Mouse (Mus musculus): Measurements from ENCODE around the gene Myog. TPM values are rescaled to one million over a fixed set of nuclear protein-coding genes. Genes with fewer than 3 reads are reported as not detected.
A peak's percentile ranks its signal among the peaks of the same experiment; 100 is the strongest.

The Myog gene
- total RNA-seq, 2 experiments from 2014 or later = not detected

DNA sequence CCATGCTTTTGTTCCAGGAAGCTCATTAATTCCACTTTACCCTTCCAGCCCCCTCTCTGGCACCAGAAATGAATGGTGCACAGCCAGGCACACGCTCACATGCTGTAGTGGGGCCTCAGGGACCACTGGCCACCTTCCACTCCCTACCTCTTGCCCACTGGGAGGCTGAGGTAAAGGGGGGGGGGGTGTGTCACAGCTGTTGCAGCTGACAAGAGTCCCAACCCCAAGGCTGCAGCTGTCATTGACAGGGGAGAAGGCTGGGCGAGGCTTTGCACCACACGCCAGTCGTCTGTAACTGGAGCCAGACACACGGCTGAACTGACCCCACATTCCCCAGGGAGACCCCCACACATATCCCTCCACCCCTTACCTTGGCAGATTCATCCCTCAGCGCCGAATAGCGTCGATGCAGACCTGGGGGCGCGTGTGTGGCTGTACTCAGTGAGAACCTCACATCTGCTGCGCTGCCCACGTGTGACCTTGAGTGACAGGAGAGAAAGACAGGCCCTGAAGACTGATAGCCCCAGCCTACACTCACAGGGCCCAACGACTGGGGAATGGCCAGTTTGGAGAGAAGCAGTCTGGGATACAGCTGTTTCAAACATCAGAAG, 31.0 kb downstream of the Myog start:
- DNase-seq (ENCODE audit: low spot score in 2 of 2) = no peak

- DNase-seq (ENCODE audit: low spot score in 2 of 2) = no peak
Observed at GRCm38 (mm10) chr1:134322591-134322990, 32.8 kb downstream of the Myog start.

- no peak for DNase-seq (ENCODE audit: low spot score in 2 of 2)
Observed at GRCm38 (mm10) chr1:134326841-134327346, 37.1 kb downstream of the Myog start.

- peak; percentile 74 to 87 for DNase-seq (ENCODE audit: low spot score in 2 of 2)
Observed at GRCm38 (mm10) chr1:134331879-134332635, 42.3 kb downstream of the Myog start.

DNA sequence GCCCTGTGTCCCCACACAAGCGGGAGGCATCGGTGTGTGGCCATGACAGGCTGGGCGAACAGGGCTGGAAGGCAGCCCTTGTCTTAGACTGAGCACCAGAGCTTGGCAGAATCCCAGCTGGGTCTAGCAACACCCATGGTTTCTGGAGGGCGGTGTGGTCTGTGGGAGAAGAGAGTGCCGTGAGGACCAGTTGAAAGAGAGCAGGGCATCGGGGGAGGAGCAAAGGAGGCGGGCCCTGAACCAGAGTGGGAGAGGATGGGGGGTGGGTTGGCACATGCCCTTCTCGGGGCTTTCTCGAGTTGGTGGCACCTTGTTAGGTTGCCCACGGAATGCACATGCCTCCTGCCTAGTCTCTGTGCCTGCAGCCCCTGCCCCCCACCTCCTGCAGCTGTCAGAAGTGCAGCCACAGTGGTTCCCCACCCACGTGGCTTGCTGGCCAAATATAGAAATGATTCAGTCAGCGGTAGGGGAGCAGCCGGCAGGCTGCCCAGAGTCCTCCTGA, 43.0 kb downstream of the Myog start, which contains the start of gene Ppfia4:
Gene Ppfia4 (minus strand): TSS at position 159 of the 502 bp plus-strand sequence.
- DNase-seq (ENCODE audit: low spot score in 2 of 2) = peak; percentile 60 to 69

DNA sequence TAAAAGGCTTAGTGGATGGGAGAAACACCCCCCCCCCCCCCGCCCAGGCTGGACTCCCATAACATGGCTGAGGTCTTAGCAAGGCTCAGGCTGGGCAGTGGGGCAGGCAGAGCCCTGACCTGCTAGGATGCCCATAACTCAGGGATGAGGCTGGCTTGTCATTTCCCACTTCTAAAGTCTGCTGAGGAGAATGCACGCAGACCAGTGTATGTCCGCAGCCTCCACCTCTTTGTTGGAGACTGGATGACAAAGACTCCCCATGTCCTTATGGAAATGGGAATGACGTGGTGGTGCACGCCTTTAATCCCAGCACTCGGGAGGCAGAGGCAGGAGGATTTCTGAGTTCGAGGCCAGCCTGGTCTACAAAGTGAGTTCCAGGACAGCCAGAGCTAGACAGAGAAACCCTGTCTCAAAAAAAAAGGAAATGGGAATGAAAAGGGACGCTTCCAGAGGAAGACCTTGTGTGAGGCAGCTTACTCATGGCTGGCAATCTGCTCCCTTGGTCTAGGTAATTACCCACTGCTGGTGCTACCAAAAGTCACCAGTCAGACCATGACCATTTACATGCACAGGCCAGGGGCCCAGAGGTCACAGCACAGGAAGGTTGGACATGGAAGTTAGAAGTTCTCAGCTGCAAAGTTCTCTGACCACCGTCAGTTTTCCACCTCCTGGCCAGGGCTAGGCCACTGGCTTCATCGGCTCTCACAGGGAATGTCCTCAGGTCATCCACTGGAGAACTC, 43.8 kb downstream of the Myog start:
- DNase-seq (ENCODE audit: low spot score in 2 of 2) = no peak

DNA sequence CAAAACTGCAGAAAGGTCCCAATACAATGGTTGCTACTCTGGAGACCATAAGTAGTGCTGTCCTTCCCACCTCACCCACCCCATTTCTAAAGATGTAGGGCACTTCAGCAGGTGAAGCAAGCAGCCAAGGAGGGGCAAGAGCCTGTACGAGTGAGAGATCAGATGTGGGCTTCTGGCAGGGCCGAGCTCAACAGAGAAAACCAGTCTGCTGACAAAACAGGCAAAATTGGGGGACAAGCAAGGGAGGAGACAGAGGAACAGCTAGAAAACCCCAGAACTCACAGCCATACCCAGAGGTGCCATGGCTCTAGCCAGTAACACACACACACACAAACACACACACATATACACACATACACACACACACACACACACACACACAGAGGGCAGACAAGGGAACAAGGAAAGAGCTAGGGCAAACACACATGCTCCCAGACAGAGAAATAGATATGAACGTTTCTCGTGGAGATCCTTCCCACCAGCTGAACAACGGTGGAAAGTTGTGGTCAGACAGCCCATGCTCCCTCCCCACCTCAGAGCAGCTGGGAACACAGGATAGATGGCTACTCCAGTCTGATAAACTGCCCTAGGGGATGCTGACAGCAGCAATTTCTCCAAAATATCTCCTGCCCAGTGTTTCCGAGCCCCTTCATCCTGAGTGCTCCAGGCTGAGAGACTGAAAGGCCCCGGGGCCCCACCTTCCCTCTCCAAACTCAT, 44.5 kb downstream of the Myog start:
- DNase-seq (ENCODE audit: low spot score in 2 of 2) = no peak

DNA sequence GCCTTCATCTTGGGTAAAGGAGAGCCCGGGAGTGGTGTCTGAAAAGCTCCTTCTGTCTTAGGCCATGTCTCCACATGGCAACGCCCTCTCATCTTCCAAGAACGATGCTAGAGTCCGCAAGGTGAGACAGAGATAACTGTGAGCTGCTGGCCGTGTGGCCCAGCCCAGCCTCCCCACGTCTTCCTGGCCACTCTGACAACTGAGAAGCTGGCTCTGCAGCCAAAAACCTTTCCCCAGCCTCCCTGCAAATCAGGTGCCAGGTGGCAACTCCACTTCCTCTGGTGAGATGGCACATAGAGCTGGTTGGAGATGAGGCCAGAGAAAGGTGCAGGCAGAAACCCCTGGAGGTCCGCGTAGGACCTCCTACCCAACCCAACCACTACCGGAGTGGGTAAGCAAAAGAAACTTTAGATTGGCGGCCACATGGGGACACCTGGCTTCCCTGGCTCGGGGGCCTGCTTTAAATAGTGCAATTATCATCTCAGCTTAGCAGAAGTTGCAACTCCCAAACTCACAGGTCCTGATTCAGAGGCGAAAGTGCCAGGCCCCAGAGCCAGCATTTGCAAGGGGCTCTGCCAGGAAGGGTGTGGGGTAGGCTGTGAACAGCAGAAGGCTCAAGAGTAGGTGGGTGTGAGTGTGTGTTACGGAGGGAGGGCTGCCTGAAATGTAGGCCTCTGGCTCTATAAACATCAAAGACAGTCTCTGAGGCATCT, 45.6 kb downstream of the Myog start:
- DNase-seq (ENCODE audit: low spot score in 2 of 2) = peak; percentile 58 to 82

DNA sequence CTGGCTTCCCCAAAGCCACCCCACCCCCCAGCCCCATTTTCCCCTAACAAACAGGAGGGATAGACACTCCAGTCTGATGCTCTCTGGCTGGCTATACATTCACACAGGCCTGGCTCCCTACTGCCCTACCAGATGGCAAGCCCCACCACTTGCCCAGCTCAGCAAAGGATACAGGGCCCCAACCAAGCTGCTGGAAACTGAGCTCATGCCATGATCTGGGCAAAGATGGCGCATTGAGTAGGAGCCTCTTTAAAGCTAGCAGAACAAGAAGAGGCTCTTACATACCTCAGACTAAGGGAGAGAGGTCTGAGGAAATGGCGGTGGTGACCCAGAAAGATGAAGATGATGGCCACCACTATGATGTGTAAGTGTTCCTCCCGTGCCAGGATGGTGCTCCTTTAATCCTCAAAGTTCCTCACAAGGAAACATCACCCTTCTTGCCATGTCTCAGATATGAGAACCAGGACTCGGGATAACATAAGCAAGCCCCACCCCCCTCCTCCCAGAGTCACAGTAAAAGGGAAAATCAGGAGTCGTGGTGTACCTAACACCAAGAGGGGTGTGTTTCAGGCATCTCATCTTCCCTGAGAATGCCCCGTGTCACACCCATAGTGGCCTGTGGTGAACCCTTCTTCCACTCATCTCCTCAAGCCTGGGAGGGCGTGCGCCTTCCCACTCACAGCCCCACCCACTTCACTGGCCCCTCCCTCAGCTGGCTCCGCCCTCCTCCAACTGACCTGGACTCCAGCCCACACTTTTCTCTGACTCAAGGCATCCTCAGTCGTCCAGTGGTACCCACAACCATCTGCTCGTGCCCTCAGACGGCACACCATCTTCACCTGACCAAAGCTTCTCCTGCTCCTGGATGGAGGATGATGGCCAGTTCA, 46.4 kb downstream of the Myog start:
- DNase-seq (ENCODE audit: low spot score in 2 of 2) = peak in 1 of 2 experiments; percentile 53

GRCm38 (mm10) chr1:134336958-134337710, 47.3 kb downstream of the Myog start:
- DNase-seq (ENCODE audit: low spot score in 2 of 2) = no peak

DNA sequence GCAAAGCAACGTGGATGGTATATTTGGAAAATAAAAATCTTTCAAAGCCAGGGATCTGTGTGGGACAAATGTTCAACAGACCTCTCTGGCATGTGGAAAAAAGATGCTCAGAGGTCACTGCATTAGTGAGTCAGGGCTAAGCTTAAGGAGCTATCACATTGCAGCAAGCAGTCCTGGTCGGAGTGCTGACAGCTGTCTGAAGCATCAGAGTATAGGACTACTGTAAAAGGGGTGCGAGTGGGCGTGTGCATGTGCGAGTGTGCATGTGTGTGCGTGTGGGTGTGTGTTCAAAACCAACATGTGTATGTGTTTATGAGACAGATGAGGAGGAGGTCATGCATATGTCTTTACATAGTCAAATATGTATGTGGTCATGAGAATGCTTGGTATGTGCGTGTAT, 49.4 kb downstream of the Myog start:
- DNase-seq (ENCODE audit: low spot score in 2 of 2) = no peak

DNA sequence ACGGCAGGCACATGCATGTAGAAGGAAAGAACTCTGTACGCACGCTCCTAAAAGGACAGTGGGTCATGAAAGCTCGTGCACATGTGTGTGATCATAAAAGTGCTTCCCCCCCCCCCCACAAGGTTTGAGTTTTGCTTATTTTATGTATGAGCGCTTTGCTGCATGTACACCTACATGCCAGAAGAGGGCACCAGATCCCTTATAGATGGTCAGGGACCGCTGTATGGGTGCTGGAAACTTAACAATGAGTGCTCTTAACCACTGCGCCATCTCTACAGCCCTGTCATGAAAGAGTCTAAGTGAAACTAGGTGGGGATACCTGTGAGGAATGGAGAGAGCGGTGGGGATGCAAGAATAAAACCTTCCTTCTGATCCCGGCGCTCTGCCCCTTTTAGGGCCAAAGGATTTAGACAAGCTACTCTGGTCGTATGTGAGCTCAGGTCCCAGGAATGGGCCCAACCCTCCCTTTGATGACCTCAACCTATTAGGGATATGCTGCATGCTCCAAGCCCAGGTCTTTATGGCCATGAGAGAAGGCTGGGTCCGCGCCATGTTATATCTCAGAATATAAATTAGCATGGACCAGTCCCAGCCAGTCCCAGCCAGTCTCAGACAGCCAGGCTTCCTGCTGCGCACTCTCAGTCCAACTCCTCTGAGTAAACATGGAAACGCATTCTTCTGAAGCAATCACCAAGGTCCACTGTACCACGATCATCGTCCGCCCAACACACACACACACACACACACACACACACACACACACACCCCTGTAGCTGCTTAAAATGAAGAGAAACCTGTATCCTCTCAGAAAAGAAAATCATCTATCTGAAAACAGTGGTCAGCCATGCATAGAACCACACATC, 50.2 kb downstream of the Myog start:
- DNase-seq (ENCODE audit: low spot score in 2 of 2) = no peak

GRCm38 (mm10) chr1:134341641-134342277, 52.0 kb downstream of the Myog start:
- DNase-seq (ENCODE audit: low spot score in 2 of 2) = no peak
